Mouse (Mus musculus) forebrain, postnatal 0 days (tissue): ENCODE measurements around the gene Adamts8. TPM values are rescaled to one million over a fixed set of nuclear protein-coding genes. Genes with fewer than 3 reads are reported as not detected.

Experiments used
- ATAC-seq: fragments of 200-750 bp; cut with Nextera tagmentation; 2 replicates; pipeline ENCODE4 v1.8.0; 2017; ENCODE audit warnings: mild to moderate bottlenecking, moderate library complexity
- DNase-seq: peaks from one replicate; pipeline ENCODE4 v3.0.0-alpha.2; 2015
- H3K27ac ChIP-seq: fragments of 300-500 bp; sonication (generic); 2 replicates; pipeline ENCODE4 v1.5.1; 2014; ENCODE audit warnings: low read depth, mild to moderate bottlenecking, antibody characterized with exemption, low read length, moderate library complexity, mixed read lengths
- H3K27me3 ChIP-seq: fragments of 300-500 bp; sonication (generic); 2 replicates; pipeline ENCODE4 v1.6.1; 2014; ENCODE audit warnings: mild to moderate bottlenecking, low read length, mixed read lengths; ENCODE audit not compliant: insufficient read depth
- H3K36me3 ChIP-seq: fragments of 300-500 bp; sonication (generic); 2 replicates; pipeline ENCODE4 v1.6.1; 2014; ENCODE audit warnings: mild to moderate bottlenecking, moderate library complexity; ENCODE audit not compliant: insufficient read depth
- H3K4me1 ChIP-seq: fragments of 300-500 bp; sonication (generic); 2 replicates; pipeline ENCODE4 v1.6.1; 2014; ENCODE audit warnings: antibody characterized with exemption; ENCODE audit not compliant: insufficient read depth
- H3K4me2 ChIP-seq: fragments of 300-500 bp; sonication (generic); 2 replicates; pipeline ENCODE4 v1.6.1; 2014; ENCODE audit warnings: low read depth, mild to moderate bottlenecking, moderate library complexity
- H3K4me3 ChIP-seq: fragments of 300-500 bp; sonication (generic); 2 replicates; pipeline ENCODE4 v1.5.1; 2014; ENCODE audit warnings: low read depth, low read length, mixed read lengths
- H3K9ac ChIP-seq: fragments of 300-500 bp; sonication (generic); 2 replicates; pipeline ENCODE4 v1.6.1; 2014; ENCODE audit warnings: mild to moderate bottlenecking
- H3K9me3 ChIP-seq: fragments of 300-500 bp; sonication (generic); 2 replicates; pipeline ENCODE4 v1.6.1; 2016; ENCODE audit warnings: low read length
- CTCF ChIP-seq: sonication (generic); IDR thresholded peaks from 2 replicates; pipeline ENCODE4 v1.5.1; 2016; ENCODE audit warnings: antibody characterized with exemption, control low read depth, low read depth
- WGBS: fragments of 180-500 bp; shearing (Covaris S2); extraction: QIAGEN DNeasy Blood & Tissue Kit; methylation state at CpG from one replicate; pipeline ENCODE4 v1.1.7; 2014; 5-methylcytosine and 5-hydroxymethylcytosine counted together
- polyA plus RNA-seq: library from polyadenylated mRNA; unstranded; fragments of >200 nt; fragmentation: Nextera tagmentation; extraction: Ambion mirVana; gene quantifications from 2 replicates; pipeline ENCODE4 v1.2.1, GENCODE M21; 2015
- total RNA-seq: library from RNA; depleted of rRNA; stranded (reverse); fragments of >200 nt; gene quantifications from 2 replicates; pipeline ENCODE4 v1.2.3, GENCODE M21; 2014

Adamts8 gene
- total and polyA plus RNA-seq, 2 experiments from 2014 or later, result 1.7 to 3.0 TPM

DNA sequence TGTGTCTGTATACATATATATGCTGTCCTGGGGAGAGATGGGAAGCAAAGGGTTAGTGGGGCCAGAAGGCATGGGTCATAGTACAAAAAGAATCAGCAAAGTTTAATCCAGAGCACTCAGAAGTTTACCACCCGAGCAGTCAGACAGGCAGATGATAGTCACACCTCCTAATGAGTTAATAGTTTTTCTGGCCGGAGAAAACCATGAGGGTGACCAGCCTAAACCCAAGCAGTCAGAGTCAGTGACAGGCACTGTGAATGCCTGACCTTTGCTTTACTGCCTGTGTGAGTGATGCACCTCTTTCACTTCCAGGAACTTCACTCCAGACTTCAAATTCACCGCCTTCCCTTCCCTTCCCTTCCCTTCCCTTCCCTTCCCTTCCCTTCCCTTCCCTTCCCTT lies 28.9 kb upstream of the Adamts8 start:
- no peak overlapping the region for H3K9ac ChIP-seq
- no peaks in the 10 kb centered on the region for H3K36me3 ChIP-seq
- H3K4me1 ChIP-seq, result no peaks in the 10 kb centered on the region
- H3K27ac ChIP-seq, result no peak overlapping the region
- WGBS, result 54% methylated on average over 3 of the region's 3 CpGs
- H3K4me3 ChIP-seq, result no peak overlapping the region
- no peaks in the 10 kb centered on the region for H3K9me3 ChIP-seq
- H3K4me2 ChIP-seq, result no peak overlapping the region
- TF ChIP-seq CTCF, result no peak
- no peaks in the 10 kb centered on the region for H3K27me3 ChIP-seq
- DNase-seq (no peak), ATAC-seq (no peak)

DNA sequence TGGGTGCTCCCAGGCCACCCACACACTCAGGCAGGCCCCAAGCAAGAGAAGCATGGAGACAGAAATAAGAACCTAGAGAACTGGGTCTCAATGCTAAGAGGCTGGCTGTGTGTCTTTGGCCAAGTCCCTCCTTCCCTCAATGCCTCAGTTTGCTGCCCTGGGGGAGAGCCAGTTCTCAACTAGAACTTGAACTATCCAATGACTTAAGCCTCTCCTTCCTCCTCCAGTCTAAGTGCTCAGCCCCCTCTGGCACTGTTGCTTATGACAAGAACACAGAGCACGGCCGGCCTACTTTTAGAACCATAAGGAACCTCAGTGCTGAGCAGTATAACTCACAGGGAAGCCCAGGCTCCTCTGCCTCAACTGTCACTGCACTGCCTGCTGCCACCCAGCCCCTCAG lies 28.1 kb upstream of the Adamts8 start:
- Histone ChIP-seq H3K9me3 (no peaks in the 10 kb centered on the region), H3K4me2 (no peak overlapping the region), H3K27ac (no peak overlapping the region), H3K4me3 (no peak overlapping the region), H3K36me3 (no peaks in the 10 kb centered on the region), H3K4me1 (no peaks in the 10 kb centered on the region), H3K27me3 (no peaks in the 10 kb centered on the region), H3K9ac (no peak overlapping the region)
- TF ChIP-seq CTCF, result no peak
- ATAC-seq, result no peak
- no peak for DNase-seq
- WGBS, result 85% methylated on average over 2 of the region's 2 CpGs

- Histone ChIP-seq H3K27me3 (peaks cover 10% of the 10 kb centered on the region), H3K4me3 (no peak overlapping the region), H3K4me2 (no peak overlapping the region), H3K9ac (no peak overlapping the region), H3K36me3 (no peaks in the 10 kb centered on the region), H3K27ac (no peak overlapping the region), H3K9me3 (no peaks in the 10 kb centered on the region), H3K4me1 (no peaks in the 10 kb centered on the region)
- DNase-seq, result no peak
- 86% methylated on average over 6 of the region's 6 CpGs for WGBS
- ATAC-seq, result no peak
- TF ChIP-seq CTCF, result no peak
Measured at GRCm38 (mm10) chr9:30916266-30916968, 25.9 kb upstream of the Adamts8 start.

GRCm38 (mm10) chr9:30918466-30919356 lies 23.7 kb upstream of the Adamts8 start:
- H3K36me3 ChIP-seq, result no peaks in the 10 kb centered on the region
- no peak for TF ChIP-seq CTCF
- H3K27ac ChIP-seq, result no peak overlapping the region
- ATAC-seq (no peak), DNase-seq (no peak)
- H3K9ac ChIP-seq, result no peak overlapping the region; the same call in 1 of the 2 replicates
- H3K27me3 ChIP-seq, result peaks cover 17% of the 10 kb centered on the region
- H3K9me3 ChIP-seq, result no peaks in the 10 kb centered on the region
- 0 out of 2 replicates have a peak overlapping the region, but pooled peaks have one; percentile 18 for H3K4me2 ChIP-seq
- 37% methylated on average over 12 of the region's 12 CpGs for WGBS
- H3K4me1 ChIP-seq, result no peaks in the 10 kb centered on the region; the same call in 1 of the 2 replicates
- no peak overlapping the region for H3K4me3 ChIP-seq

- Histone ChIP-seq H3K4me1 (no peaks in the 10 kb centered on the region; the same call in 1 of the 2 replicates), H3K4me2 (no peak overlapping the region), H3K4me3 (no peak overlapping the region), H3K36me3 (no peaks in the 10 kb centered on the region), H3K9me3 (no peaks in the 10 kb centered on the region), H3K27ac (no peak overlapping the region), H3K27me3 (peaks cover 17% of the 10 kb centered on the region), H3K9ac (no peak overlapping the region)
- TF ChIP-seq CTCF, result no peak
- 83% methylated on average over 9 of the region's 9 CpGs for WGBS
- DNase-seq (no peak), ATAC-seq (no peak)
Measured at GRCm38 (mm10) chr9:30919686-30920085, 22.7 kb upstream of the Adamts8 start.

DNA sequence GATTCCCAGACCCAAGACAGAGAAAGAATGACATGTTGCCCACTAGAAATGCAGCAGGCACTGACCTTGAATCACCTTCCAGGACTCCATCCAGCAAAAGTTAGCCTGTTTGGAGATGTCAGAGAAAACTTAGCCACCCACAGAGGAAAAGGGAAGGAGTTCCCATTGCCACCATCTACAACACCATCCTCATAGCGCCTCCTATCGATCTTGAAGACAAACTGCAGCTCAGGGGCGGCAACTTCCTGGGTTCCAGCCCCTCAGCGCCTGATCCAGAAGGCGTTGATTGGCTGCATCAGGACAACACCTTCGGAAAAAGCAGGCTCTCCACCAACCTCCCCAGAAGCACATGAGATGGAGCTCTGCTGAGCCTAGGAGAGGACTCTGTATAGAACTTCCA lies 21.6 kb upstream of the Adamts8 start:
- DNase-seq (peak; percentile 43), ATAC-seq (no peak)
- Histone ChIP-seq H3K27me3 (peaks cover 17% of the 10 kb centered on the region), H3K4me3 (peak overlapping the region; percentile 54; the same call in 1 of the 2 replicates), H3K27ac (no peak overlapping the region), H3K4me2 (peak overlapping the region; percentile 93), H3K9ac (no peak overlapping the region), H3K4me1 (no peaks in the 10 kb centered on the region; the same call in 1 of the 2 replicates), H3K9me3 (no peaks in the 10 kb centered on the region), H3K36me3 (no peaks in the 10 kb centered on the region)
- 32% methylated on average over 6 of the region's 6 CpGs for WGBS
- peak; percentile 56 for TF ChIP-seq CTCF
